Mouse (Mus musculus) hindbrain, embryonic 12.5 days (tissue): ENCODE measurements around the gene Lrba. TPM values are rescaled to one million over a fixed set of nuclear protein-coding genes. Genes with fewer than 3 reads are reported as not detected.
A peak's percentile ranks its signal among the peaks of the same experiment; 100 is the strongest.

Experiments used
- ATAC-seq: fragments of 200-750 bp; cut with Nextera tagmentation; 2 replicates; pipeline ENCODE4 v1.8.0; 2017; ENCODE audit warnings: moderate TSS enrichment; ENCODE audit not compliant: low FRiP score
- H3K27ac ChIP-seq: fragments of 300-500 bp; sonication (generic); 2 replicates; pipeline ENCODE4 v1.5.1; 2016; ENCODE audit warnings: mild to moderate bottlenecking
- H3K27me3 ChIP-seq: fragments of 300-500 bp; sonication (generic); 2 replicates; pipeline ENCODE4 v1.6.1; 2016; ENCODE audit warnings: mild to moderate bottlenecking
- H3K36me3 ChIP-seq: fragments of 300-500 bp; sonication (generic); 2 replicates; pipeline ENCODE4 v1.6.1; 2016; ENCODE audit warnings: mild to moderate bottlenecking
- H3K4me1 ChIP-seq: fragments of 300-500 bp; sonication (generic); 2 replicates; pipeline ENCODE4 v1.6.1; 2016
- H3K4me2 ChIP-seq: fragments of 300-500 bp; sonication (generic); replicated peaks from 2 replicates; pipeline ENCODE4 v1.6.1; 2016; ENCODE audit warnings: mild to moderate bottlenecking
- H3K4me3 ChIP-seq: fragments of 300-500 bp; sonication (generic); 2 replicates; pipeline ENCODE4 v1.5.1; 2016; ENCODE audit warnings: mild to moderate bottlenecking
- H3K9ac ChIP-seq: fragments of 300-500 bp; sonication (generic); 2 replicates; pipeline ENCODE4 v1.6.1; 2016; ENCODE audit warnings: mild to moderate bottlenecking, moderate library complexity
- H3K9me3 ChIP-seq: fragments of 300-500 bp; sonication (generic); replicated peaks from 2 replicates; pipeline ENCODE4 v1.6.1; 2016; ENCODE audit warnings: mild to moderate bottlenecking
- WGBS: fragments of 180-500 bp; shearing (Covaris S2); methylation state at CpG from one replicate; pipeline ENCODE4 v1.1.7; 2016; 5-methylcytosine and 5-hydroxymethylcytosine counted together
- polyA plus RNA-seq: library from polyadenylated mRNA; unstranded; fragments of >200 nt; fragmentation: Nextera tagmentation; extraction: Ambion mirVana; gene quantifications from 2 replicates; pipeline ENCODE4 v1.2.1, GENCODE M21; 2016

The Lrba gene
- polyA plus RNA-seq, 1 experiment from 2014 or later, result 8.4 TPM

DNA sequence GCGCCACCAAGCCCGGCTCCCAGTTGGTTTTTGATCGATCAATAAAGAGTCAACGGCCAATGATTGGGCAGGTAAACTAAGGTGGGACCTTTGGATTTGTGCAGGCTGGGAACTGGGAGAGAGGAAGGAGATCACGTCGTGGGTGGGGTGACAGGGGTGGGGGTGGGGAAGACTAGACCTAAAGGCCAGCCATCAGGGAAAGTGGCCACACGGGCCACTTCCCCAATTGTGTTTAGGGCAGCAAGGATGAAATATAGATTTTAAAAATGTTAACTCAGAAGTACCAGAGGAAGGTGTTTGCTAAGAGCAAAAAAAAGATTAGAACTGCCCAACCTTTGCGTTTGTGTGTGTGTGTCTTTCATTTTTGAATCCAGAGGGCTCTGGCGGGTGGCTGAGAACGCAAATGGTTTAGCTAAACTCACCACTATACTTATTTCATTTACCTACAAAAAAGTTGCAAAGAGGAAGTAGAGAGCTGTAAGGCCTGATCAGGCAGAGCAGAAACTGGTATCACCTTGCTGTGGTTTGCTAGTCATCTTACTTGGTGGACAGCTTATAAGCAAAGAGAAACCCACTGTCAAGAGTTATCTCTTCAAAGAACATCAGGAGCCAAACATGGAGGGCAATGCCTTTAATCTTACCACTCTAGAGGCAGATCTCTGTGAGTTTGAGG, 14.1 kb upstream of the Lrba start:
- 91% methylated on average over 10 of the region's 10 CpGs for WGBS
- ATAC-seq, result no peak
- Histone ChIP-seq H3K27ac (no peak overlapping the region), H3K27me3 (no peaks in the 10 kb centered on the region), H3K36me3 (no peaks in the 10 kb centered on the region), H3K9me3 (no peaks in the 10 kb centered on the region), H3K4me1 (no peaks in the 10 kb centered on the region), H3K9ac (no peak overlapping the region), H3K4me2 (no peak overlapping the region), H3K4me3 (no peak overlapping the region)

GRCm38 (mm10) chr3:86210959-86211358, 13.5 kb upstream of the Lrba start:
- Histone ChIP-seq H3K4me3 (no peak overlapping the region), H3K27me3 (no peaks in the 10 kb centered on the region), H3K4me2 (no peak overlapping the region), H3K9me3 (no peaks in the 10 kb centered on the region), H3K36me3 (no peaks in the 10 kb centered on the region), H3K9ac (no peak overlapping the region), H3K27ac (no peak overlapping the region), H3K4me1 (no peaks in the 10 kb centered on the region)
- 98% methylated on average over 3 of the region's 3 CpGs for WGBS
- no peak for ATAC-seq

DNA sequence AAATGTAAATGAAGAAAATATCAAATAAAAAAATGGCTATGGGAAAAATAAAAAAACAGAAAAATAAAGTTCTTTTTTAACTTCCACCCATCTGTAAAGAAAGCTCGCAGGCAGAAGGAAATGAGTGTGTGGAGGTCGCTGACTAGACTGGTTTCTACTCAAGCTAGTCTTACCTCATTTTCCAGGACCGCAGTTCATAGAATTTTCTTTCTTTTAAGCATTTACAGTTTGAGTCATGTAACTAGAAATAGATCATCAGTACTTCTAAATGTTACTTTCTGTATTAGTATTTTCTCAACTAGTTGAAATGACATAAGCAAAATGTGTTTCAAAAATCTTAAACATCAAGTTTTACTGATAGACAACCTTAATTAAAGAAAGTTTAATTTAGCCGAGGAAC, 10.2 kb upstream of the Lrba start:
- Histone ChIP-seq H3K27me3 (no peaks in the 10 kb centered on the region), H3K4me3 (no peak overlapping the region), H3K36me3 (no peaks in the 10 kb centered on the region), H3K9ac (no peak overlapping the region), H3K27ac (no peak overlapping the region), H3K4me2 (no peak overlapping the region), H3K9me3 (no peaks in the 10 kb centered on the region), H3K4me1 (no peaks in the 10 kb centered on the region)
- WGBS, result 88% methylated on average over 4 of the region's 4 CpGs
- no peak for ATAC-seq

GRCm38 (mm10) chr3:86223634-86224313, 706 bp upstream of the Lrba start:
- Histone ChIP-seq H3K9ac (peak overlapping the region; percentile 88), H3K36me3 (no peaks in the 10 kb centered on the region), H3K9me3 (no peaks in the 10 kb centered on the region), H3K4me2 (peak overlapping the region; percentile 73), H3K27ac (peak overlapping the region; percentile 90), H3K27me3 (0 out of 2 replicates have a peak, but pooled peaks cover 5% of the 10 kb centered on the region), H3K4me3 (peak overlapping the region; percentile 86), H3K4me1 (peaks cover 10% of the 10 kb centered on the region)
- under 1% methylated on average over 70 of the region's 79 CpGs for WGBS
- ATAC-seq, result peak; percentile 96

DNA sequence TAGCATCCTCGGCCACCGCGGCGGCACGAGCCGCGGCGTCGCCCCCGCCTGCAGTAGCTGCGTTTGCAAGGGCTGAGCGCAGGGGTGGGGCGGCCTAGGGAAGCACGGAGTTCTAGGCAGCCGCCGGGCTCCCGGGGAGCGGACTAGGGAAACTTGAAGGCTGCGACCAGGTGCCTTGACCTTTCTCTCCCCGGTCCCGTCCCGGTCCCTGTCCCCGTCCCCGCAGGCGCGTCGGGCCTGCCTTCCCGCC, 241 bp upstream of the Lrba start:
- Histone ChIP-seq H3K4me1 (peaks cover 10% of the 10 kb centered on the region), H3K4me2 (peak overlapping the region; percentile 73), H3K9ac (peak overlapping the region; percentile 88), H3K27ac (peak overlapping the region; percentile 90), H3K36me3 (no peaks in the 10 kb centered on the region), H3K9me3 (no peaks in the 10 kb centered on the region), H3K27me3 (0 out of 2 replicates have a peak, but pooled peaks cover 5% of the 10 kb centered on the region), H3K4me3 (peak overlapping the region; percentile 86)
- ATAC-seq, result peak; percentile 75; the same call in 1 of the 2 replicates
- WGBS, result 1% methylated on average over 28 of the region's 28 CpGs

DNA sequence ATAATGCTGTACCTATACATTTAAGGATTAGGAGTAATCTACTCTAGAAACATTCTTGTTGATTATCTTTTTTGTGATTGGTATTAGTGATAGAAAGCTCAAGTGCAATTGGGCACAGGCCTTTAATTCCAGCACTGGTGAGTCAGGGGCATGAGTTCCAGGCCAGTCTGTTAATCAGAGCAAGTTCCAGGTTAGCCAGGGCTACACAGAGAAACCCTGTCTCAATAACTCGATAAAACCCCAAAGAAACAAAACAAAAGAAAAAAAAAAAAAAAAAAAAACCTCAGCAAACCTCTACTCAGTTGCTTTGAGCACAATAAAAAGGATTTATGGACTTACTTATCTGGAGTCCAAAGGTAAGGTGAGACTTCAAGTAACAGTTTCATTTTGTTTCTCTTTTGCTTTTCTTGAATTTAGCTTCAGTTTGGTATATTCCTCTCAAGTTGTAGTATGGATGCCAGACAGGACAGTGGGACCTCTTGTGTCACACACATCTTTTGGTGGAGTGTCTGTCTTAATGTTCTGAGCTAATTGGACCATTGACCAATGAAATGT, 7.1 kb downstream of the Lrba start:
- no peak overlapping the region for H3K27ac ChIP-seq
- no peaks in the 10 kb centered on the region for H3K9me3 ChIP-seq
- WGBS, result 83% methylated on average over 1 of the region's 1 CpGs
- H3K4me3 ChIP-seq, result no peak overlapping the region
- H3K4me1 ChIP-seq, result no peaks in the 10 kb centered on the region
- no peaks in the 10 kb centered on the region for H3K36me3 ChIP-seq
- ATAC-seq, result no peak
- H3K4me2 ChIP-seq, result no peak overlapping the region
- no peaks in the 10 kb centered on the region for H3K27me3 ChIP-seq
- no peak overlapping the region for H3K9ac ChIP-seq

GRCm38 (mm10) chr3:86247193-86247592, 22.7 kb downstream of the Lrba start:
- WGBS, result 74% methylated on average over 8 of the region's 8 CpGs
- H3K9ac ChIP-seq, result no peak overlapping the region
- ATAC-seq, result no peak

DNA sequence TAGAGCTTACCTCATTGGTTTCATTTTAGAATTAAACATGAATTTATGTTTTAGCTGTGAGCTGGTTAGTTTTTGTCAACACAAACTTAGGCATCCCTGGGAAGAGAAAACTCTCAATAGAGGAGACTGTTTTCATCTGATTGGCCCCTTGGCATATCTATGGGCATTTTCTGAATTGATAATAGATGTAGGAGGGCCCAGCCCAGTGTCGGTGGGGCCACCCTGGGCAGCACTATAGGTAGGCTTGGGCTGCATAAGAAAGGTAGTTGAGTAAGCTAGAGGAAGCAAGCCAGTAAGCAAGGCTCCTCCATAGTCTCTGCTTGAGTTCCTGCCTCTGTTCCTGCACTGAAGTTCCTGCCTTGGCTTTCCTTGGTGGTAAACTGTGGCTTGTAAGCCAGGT, 26.7 kb downstream of the Lrba start:
- H3K9ac ChIP-seq, result no peak overlapping the region
- no peaks in the 10 kb centered on the region for H3K27me3 ChIP-seq
- H3K4me3 ChIP-seq, result no peak overlapping the region
- H3K4me1 ChIP-seq, result no peaks in the 10 kb centered on the region
- 75% methylated on average over 1 of the region's 1 CpGs for WGBS
- H3K4me2 ChIP-seq, result no peak overlapping the region
- no peak for ATAC-seq
- H3K9me3 ChIP-seq, result no peaks in the 10 kb centered on the region
- H3K36me3 ChIP-seq, result no peaks in the 10 kb centered on the region
- H3K27ac ChIP-seq, result no peak overlapping the region

More at GRCm38 (mm10) chr3:86247193-86247592, 22.7 kb downstream of the Lrba start:
- Histone ChIP-seq H3K9me3 (no peaks in the 10 kb centered on the region), H3K27me3 (no peaks in the 10 kb centered on the region), H3K4me3 (no peak overlapping the region), H3K27ac (no peak overlapping the region), H3K4me1 (no peaks in the 10 kb centered on the region), H3K36me3 (no peaks in the 10 kb centered on the region), H3K4me2 (no peak overlapping the region)

DNA sequence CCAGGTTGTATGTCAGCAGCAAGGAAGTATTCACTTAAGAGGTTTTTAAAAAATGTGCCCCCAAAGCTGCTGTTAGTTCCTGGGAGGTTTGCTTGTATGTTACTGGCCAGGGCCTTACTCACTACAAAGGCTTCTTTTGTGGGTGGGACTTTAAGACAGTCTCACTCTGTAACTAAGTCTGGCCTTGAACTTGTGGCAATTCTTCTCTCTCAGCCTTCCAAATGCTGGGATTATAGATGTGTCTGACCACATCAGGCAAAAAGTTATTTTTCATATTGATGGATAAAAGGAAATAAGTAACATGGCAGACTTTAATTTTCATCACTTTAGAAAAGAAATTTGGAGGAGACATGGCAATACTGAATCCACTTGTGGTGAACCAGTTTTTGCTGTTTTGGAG, 28.1 kb downstream of the Lrba start:
- H3K27me3 ChIP-seq, result no peaks in the 10 kb centered on the region
- no peak overlapping the region for H3K27ac ChIP-seq
- no peaks in the 10 kb centered on the region for H3K4me1 ChIP-seq
- H3K9ac ChIP-seq, result no peak overlapping the region
- ATAC-seq, result no peak
- H3K36me3 ChIP-seq, result no peaks in the 10 kb centered on the region
- H3K4me3 ChIP-seq, result no peak overlapping the region
- H3K9me3 ChIP-seq, result no peaks in the 10 kb centered on the region
- no peak overlapping the region for H3K4me2 ChIP-seq

GRCm38 (mm10) chr3:86253071-86253470, 28.6 kb downstream of the Lrba start:
- Histone ChIP-seq H3K36me3 (no peaks in the 10 kb centered on the region), H3K4me1 (no peaks in the 10 kb centered on the region), H3K4me2 (no peak overlapping the region), H3K4me3 (no peak overlapping the region), H3K27me3 (no peaks in the 10 kb centered on the region), H3K27ac (no peak overlapping the region), H3K9me3 (no peaks in the 10 kb centered on the region), H3K9ac (no peak overlapping the region)
- 81% methylated on average over 3 of the region's 3 CpGs for WGBS
- no peak for ATAC-seq

GRCm38 (mm10) chr3:86253791-86254190, 29.3 kb downstream of the Lrba start:
- H3K4me2 ChIP-seq, result no peak overlapping the region
- no peak overlapping the region for H3K27ac ChIP-seq
- WGBS, result 60% methylated on average over 1 of the region's 1 CpGs
- no peak for ATAC-seq
- H3K27me3 ChIP-seq, result no peaks in the 10 kb centered on the region
- H3K9me3 ChIP-seq, result no peaks in the 10 kb centered on the region
- no peak overlapping the region for H3K4me3 ChIP-seq
- no peak overlapping the region for H3K9ac ChIP-seq
- no peaks in the 10 kb centered on the region for H3K36me3 ChIP-seq
- no peaks in the 10 kb centered on the region for H3K4me1 ChIP-seq

DNA sequence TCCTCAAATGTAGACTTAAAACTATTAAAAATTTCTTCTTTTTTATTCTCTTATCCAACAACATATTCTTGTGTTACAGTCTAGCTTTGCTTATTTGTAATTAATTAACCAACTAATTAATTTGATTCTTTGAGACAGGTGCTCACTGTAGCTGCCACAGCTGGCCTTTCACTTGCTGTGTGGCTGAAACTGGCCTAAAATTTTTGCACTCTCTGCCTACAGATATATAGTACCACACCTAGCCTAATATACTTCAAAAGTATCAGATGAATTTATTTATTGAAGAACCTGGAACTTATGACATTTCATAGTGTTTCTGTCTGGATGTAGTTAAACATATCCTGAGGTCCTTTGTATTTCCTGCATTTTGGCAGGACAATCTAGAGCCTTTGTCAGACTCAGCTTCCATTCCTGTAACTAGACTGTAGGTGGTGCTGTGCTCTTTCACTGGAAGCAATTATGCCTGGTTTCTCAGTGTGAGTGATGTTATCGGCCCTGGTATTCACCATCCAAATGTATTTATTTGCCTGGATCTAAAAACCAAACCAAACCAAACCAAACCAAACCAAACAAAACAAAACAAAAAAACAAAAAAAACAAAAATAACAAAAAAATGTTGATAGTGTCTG, 43.7 kb downstream of the Lrba start:
- Histone ChIP-seq H3K4me3 (no peak overlapping the region), H3K4me1 (no peaks in the 10 kb centered on the region), H3K27ac (no peak overlapping the region), H3K4me2 (no peak overlapping the region), H3K27me3 (no peaks in the 10 kb centered on the region), H3K9me3 (no peaks in the 10 kb centered on the region), H3K9ac (no peak overlapping the region), H3K36me3 (no peaks in the 10 kb centered on the region)
- 11% methylated on average over 1 of the region's 1 CpGs for WGBS
- peak; percentile 77 for ATAC-seq
